Mouse (Mus musculus): ENCODE data around the gene Crb3.

The Crb3 gene

DNA sequence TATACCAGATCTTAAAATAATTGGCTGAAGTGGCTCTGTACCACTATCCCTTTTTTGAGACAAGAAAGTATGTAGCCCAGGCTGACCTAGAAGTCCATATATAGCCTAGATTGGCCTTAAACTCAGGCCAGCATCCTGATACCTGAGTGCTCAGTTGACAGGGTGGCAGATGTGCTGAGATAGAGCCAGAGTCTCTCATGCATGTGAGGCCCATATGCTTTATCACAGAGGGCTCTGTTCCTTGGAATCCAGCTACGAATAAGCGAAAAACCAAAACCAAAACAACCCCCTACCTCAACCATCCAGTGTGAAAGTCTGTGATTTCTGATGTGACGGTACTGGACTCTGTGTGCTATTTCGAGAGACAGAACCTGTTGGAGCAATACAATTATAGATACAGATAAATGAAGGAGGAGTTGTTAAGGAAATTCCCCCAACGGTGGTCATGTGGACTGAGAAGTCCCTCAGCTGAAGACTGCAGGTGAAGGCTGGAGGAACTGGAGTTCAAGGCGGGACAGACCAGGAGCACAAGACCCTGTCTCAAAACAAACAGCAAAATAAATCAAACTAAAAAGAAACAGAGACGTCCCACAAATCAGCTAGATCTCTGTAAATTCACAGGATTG is 49.2 kb downstream of the Crb3 start:
- no peak for DNase-seq

DNA sequence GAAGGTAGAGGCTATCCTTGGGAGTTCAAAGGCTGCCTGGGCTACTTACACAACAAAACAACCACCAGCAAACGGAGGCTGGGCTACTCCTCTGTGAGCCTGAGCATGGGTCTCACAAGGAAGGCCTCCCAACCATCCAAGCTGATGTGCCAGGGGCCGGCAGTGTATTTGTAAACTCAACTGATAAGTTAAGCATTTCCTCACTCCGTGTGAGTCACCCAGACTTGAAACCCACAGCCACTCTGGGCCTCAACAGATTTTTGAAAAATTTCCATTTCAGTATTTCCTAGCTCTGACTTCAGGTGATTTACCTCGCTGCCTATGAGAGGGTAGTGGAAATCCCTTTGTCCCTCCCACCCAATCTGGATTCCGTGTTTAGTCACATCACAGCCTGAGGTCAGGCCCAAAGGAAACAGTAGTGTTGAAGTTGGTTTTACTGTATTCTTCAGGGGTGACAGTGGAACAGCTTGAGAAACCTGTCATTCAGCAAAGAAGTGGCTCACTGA is 49.8 kb downstream of the Crb3 start:
- no peak for DNase-seq

DNA sequence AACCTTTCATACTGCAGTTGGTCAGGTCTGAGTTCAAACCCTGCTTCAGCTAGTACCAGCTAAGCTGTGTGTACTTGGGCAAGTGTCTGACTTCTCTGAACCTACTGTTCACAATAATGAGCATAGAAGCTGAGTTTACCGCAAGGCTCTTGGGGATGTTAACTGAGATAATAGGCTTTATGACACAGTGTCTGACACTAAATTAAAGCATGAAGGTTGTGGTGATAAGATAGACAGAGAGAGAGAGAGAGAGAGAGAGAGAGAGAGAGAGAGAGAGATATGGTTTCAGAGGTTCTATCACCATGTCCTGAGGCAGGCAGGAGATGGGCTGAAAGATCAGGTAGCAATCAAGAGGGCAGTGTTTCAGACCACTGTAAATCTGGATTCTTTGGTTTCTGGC is 51.1 kb downstream of the Crb3 start:
- DNase-seq = no peak

DNA sequence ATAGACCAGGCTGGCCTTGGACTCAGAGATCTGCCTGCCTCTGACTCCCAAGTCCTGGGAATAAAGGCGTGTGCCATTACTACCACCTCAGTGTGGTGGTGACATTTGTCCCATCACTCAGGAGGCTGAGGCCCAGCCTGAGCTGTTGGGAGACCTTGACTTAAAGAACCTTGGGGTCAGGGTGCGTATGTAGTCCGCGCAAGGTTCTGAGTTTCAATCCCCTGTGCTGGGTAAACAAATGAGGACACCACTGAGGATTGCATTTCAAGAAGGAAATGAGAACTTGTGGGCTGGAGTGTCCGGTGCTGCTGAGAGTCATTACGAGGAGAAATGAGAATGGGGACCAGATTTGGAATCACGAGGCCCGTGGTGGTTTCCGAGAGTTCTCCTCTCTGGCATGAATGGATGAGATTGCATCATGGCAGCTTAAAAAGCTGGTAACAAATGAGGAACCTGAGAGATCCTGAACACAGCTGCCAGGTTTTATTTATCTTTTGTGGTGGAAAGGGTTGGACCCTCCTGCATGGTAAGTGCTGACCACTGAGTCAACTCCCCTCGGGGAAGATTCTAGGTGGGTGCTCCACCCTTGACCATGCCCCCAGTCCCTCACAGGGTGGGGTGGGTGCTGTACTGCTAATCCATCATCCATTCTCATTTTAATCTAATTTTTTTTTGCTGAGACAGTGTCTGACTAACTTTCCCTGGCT is 54.0 kb downstream of the Crb3 start:
- no peak for DNase-seq
